Mouse (Mus musculus): Measurements from ENCODE around the gene Spef1. TPM values are rescaled to one million over a fixed set of nuclear protein-coding genes. Genes with fewer than 3 reads are reported as not detected.
A peak's percentile ranks its signal among the peaks of the same experiment; 100 is the strongest.

Gene Spef1
- total and polyA plus RNA-seq, 2 experiments from 2014 or later: 7.8 to 17.3 TPM

DNA sequence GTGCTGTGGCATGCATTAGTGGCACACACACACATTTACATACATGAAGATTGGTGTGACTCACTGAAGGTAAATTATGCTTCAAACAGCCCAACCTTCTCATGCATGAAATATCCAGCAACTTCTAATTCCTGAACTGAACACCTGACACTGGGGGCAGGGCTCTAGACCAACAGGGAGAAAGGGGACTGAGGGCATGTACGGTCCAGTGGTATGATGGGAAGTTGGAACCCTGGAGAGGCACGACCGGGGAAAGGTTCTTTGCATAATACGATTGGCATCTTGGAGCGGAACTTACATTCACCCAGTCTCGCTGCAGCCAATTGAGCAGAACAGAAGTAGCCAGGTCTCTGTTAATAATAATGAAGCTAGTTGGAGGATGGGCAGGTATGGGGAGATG, 38.1 kb upstream of the Spef1 start:
- no peaks in the 10 kb centered on the region for H3K4me1 ChIP-seq (ENCODE audit: insufficient read depth, low read length)
- DNase-seq (ENCODE audit: low spot score): no peak
- no peak overlapping the region for H3K9ac ChIP-seq (replicated peaks; ENCODE audit: low read length)
- no peaks in the 10 kb centered on the region for H3K9me3 ChIP-seq (ENCODE audit: low read length)
- H3K36me3 ChIP-seq (ENCODE audit: insufficient read depth, low read length): no peaks in the 10 kb centered on the region
- no peak overlapping the region for H3K4me3 ChIP-seq (ENCODE audit: low read length)
- 77% methylated on average over 6 of the region's 6 CpGs for WGBS
- no peak for ATAC-seq
- H3K27me3 ChIP-seq (ENCODE audit: insufficient read depth, low read length): no peaks in the 10 kb centered on the region
- no peak overlapping the region for H3K27ac ChIP-seq
- no peak overlapping the region for H3K4me2 ChIP-seq (ENCODE audit: low read depth, low read length)
- no peak for TF ChIP-seq CTCF (IDR thresholded peaks at IDR 0.05; ENCODE audit: low read depth)

DNA sequence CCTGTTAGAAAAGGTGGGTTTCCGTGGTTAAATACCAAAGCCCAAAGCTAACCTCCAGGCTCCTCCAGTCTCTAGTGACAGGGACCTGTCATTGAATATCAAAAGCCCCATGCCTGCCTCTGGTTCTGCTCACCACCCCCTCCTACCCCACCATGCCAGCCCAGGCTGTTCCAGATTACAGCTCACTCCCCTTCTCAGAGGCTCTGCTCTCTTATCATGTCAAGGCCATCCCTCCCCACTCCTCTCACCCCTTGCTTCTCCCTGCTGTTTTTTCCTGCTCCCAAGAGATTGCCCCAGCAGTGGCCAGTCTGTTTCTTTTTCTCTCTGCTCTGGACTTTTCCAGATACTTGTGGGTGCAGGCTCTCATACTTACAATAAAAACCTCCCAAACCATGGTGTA, 36.5 kb upstream of the Spef1 start:
- no peak for DNase-seq (ENCODE audit: low spot score)
- no peaks in the 10 kb centered on the region for H3K4me1 ChIP-seq (ENCODE audit: insufficient read depth, low read length)
- no peak overlapping the region for H3K4me3 ChIP-seq (ENCODE audit: low read length)
- no peak overlapping the region for H3K27ac ChIP-seq
- H3K9ac ChIP-seq (replicated peaks; ENCODE audit: low read length): no peak overlapping the region
- H3K4me2 ChIP-seq (ENCODE audit: low read depth, low read length): no peak overlapping the region
- no peaks in the 10 kb centered on the region for H3K27me3 ChIP-seq (ENCODE audit: insufficient read depth, low read length)
- no peaks in the 10 kb centered on the region for H3K9me3 ChIP-seq (ENCODE audit: low read length)
- no peak for ATAC-seq
- no peaks in the 10 kb centered on the region for H3K36me3 ChIP-seq (ENCODE audit: insufficient read depth, low read length)
- WGBS: 78% methylated on average over 1 of the region's 1 CpGs
- no peak for TF ChIP-seq CTCF (IDR thresholded peaks at IDR 0.05; ENCODE audit: low read depth)

DNA sequence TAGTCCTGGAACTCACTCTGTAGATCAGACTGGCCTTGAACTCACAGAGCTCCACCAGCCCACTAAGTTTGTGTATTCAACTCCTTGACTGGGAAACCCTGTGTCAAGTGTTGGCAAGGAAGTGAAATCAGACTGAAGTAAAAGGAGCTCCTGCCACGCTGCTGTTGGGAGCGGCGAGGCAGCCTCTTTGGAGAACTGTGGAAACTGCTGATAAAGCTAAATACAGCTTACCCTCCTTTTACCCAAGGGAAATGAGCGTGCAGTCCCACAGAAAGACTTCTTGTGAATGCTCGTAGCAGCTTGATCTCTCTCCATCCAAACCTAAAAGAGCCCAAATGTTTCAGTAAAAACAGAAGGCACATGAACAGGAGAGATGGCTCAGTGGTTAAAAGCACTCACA, 35.5 kb upstream of the Spef1 start:
- no peak overlapping the region for H3K9ac ChIP-seq (replicated peaks; ENCODE audit: low read length)
- 42% methylated on average over 5 of the region's 5 CpGs for WGBS
- no peaks in the 10 kb centered on the region for H3K27me3 ChIP-seq (ENCODE audit: insufficient read depth, low read length)
- H3K4me2 ChIP-seq (ENCODE audit: low read depth, low read length): no peak overlapping the region
- no peak overlapping the region for H3K27ac ChIP-seq
- no peaks in the 10 kb centered on the region for H3K4me1 ChIP-seq (ENCODE audit: insufficient read depth, low read length)
- DNase-seq (ENCODE audit: low spot score) (peak; percentile 6), ATAC-seq (no peak)
- TF ChIP-seq CTCF (IDR thresholded peaks at IDR 0.05; ENCODE audit: low read depth): no peak
- no peaks in the 10 kb centered on the region for H3K36me3 ChIP-seq (ENCODE audit: insufficient read depth, low read length)
- H3K9me3 ChIP-seq (ENCODE audit: low read length): no peaks in the 10 kb centered on the region
- H3K4me3 ChIP-seq (ENCODE audit: low read length): no peak overlapping the region

DNA sequence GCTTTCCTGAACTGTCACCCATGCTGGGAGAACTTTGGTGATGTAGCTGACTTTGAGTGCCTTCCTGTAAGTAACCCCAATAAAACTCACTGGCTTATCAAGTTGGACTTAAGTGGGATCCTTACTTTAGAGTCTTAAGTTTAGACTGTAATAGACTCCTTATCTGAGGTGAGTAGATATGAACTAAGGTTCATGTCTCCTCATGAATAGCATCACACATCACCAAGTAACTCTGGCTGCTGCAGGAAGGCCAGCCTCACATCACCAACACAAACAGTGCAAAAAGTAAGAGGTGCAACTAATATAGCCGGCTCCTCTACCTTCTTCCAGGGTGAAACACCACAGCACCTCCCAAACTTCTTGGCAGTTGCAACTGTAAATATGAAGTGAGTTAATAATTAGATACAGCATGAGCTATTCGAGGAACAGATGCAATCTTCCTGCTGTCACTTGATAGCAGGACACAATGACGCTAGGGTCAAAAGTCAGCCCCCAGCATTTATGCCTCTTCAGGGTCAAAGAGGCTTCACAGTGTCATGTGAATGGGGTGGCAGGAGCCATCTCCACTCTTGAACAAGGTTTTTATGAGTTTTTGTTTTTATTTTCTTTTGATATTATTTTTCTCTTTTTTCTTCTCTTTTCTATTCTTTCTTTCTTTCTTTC, 34.9 kb upstream of the Spef1 start:
- TF ChIP-seq CTCF (IDR thresholded peaks at IDR 0.05; ENCODE audit: low read depth): no peak
- H3K36me3 ChIP-seq (ENCODE audit: insufficient read depth, low read length): no peaks in the 10 kb centered on the region
- H3K4me2 ChIP-seq (ENCODE audit: low read depth, low read length): no peak overlapping the region
- DNase-seq (ENCODE audit: low spot score) (no peak), ATAC-seq (no peak)
- no peak overlapping the region for H3K4me3 ChIP-seq (ENCODE audit: low read length)
- no peaks in the 10 kb centered on the region for H3K4me1 ChIP-seq (ENCODE audit: insufficient read depth, low read length)
- no peak overlapping the region for H3K9ac ChIP-seq (replicated peaks; ENCODE audit: low read length)
- no peaks in the 10 kb centered on the region for H3K27me3 ChIP-seq (ENCODE audit: insufficient read depth, low read length)
- no peaks in the 10 kb centered on the region for H3K9me3 ChIP-seq (ENCODE audit: low read length)
- no peak overlapping the region for H3K27ac ChIP-seq
- WGBS: 79% methylated on average over 3 of the region's 3 CpGs

DNA sequence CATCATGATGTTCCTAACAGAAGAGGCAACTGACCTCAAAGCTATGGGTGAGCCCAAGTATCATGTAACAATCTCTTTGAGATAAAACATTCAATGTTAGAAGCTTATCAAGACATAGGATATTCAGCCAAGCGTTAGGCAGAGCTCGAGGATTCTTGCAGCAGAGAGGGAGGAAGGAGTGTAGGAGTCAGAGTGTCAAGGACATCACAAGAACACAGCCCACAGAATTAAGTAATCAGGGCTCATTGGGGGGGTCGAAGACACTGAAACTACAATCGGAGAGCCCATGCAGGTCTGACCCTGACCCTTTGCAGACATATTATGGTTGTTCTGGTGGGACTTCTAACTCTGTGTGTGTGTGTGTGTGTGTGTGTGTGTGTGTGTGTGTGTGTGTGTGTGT, 32.9 kb upstream of the Spef1 start:
- 76% methylated on average over 4 of the region's 4 CpGs for WGBS
- Histone ChIP-seq H3K4me3 (ENCODE audit: low read length) (no peak overlapping the region), H3K36me3 (ENCODE audit: insufficient read depth, low read length) (no peaks in the 10 kb centered on the region), H3K27ac (no peak overlapping the region), H3K9me3 (ENCODE audit: low read length) (no peaks in the 10 kb centered on the region), H3K27me3 (ENCODE audit: insufficient read depth, low read length) (no peaks in the 10 kb centered on the region), H3K4me1 (ENCODE audit: insufficient read depth, low read length) (no peaks in the 10 kb centered on the region), H3K9ac (replicated peaks; ENCODE audit: low read length) (no peak overlapping the region), H3K4me2 (ENCODE audit: low read depth, low read length) (no peak overlapping the region)
- no peak for TF ChIP-seq CTCF (IDR thresholded peaks at IDR 0.05; ENCODE audit: low read depth)
- ATAC-seq (no peak), DNase-seq (ENCODE audit: low spot score) (no peak)

DNA sequence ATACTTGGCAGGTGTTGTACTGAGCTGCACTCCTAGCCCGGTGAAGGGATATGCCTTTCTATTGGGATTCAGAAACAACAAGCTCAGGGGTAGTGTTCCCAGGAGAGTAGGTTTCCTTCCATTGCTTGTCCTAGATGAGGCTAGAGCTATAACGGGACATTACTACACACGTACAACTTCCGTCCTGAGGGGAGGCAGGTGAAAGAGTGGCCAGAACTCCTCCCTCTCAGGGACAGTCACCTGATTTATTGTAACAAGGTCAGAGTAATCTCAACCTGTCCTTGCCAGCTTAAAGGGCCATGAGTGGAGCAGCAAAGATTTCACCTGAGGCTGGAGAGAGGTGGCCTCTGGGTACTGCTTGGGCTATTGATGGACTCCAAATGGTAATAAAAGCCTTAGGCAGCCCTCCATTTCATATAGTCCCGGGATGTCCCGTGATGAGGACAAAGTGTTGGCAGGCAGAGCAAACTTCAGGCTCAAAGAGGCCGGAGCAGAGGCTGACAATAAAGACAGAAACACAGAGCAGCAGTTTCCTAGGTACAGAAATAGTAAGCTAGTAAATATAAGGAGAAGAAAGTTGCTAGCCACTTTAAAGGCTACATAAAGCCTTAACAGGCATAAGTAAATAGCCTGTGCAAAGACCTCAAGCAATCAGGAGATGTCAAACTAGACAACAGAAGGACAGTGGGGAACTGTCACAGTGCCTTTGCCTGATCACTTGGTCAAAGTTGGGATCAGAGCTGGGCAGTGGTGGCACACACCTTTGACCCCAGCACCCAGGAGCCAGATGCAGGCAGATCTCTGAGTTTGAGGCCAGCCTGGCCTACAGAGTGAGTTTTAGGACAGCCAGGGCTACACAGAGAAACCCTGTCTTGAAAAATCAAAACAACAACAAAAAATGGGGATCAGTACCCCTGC, 29.1 kb upstream of the Spef1 start:
- Histone ChIP-seq H3K4me3 (ENCODE audit: low read length) (no peak overlapping the region), H3K9me3 (ENCODE audit: low read length) (no peaks in the 10 kb centered on the region), H3K27me3 (ENCODE audit: insufficient read depth, low read length) (no peaks in the 10 kb centered on the region), H3K9ac (replicated peaks; ENCODE audit: low read length) (no peak overlapping the region), H3K4me1 (ENCODE audit: insufficient read depth, low read length) (peaks cover 4% of the 10 kb centered on the region; the same call in 1 of the 2 replicates), H3K27ac (no peak overlapping the region), H3K36me3 (ENCODE audit: insufficient read depth, low read length) (peaks cover 7% of the 10 kb centered on the region; the same call in 1 of the 2 replicates), H3K4me2 (ENCODE audit: low read depth, low read length) (no peak overlapping the region)
- WGBS: 82% methylated on average over 7 of the region's 7 CpGs
- no peak for DNase-seq (ENCODE audit: low spot score)
- no peak for TF ChIP-seq CTCF (IDR thresholded peaks at IDR 0.05; ENCODE audit: low read depth)
- no peak for ATAC-seq

DNA sequence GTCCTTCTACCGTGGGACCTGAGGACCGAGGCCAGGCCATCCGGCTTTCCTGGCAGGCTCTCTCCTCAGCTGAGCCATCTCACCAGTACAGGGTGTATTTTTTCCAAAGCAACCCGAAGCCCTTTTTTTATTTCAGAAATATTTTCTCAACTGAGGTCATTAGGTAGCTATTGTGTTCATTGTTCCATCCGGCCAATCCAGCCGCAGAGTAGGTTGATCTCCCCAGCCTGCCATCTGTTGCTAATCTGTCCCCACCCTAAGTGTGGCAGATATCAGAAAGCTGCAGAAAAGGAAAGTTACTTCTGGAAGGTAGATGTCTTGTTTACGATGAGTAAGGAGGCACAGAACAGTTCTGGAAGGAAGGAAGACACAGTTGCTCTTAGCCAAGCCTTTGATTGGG, 26.7 kb upstream of the Spef1 start:
- Histone ChIP-seq H3K27ac (no peak overlapping the region), H3K36me3 (ENCODE audit: insufficient read depth, low read length) (peaks cover 7% of the 10 kb centered on the region; the same call in 1 of the 2 replicates), H3K9ac (replicated peaks; ENCODE audit: low read length) (no peak overlapping the region), H3K27me3 (ENCODE audit: insufficient read depth, low read length) (no peaks in the 10 kb centered on the region), H3K9me3 (ENCODE audit: low read length) (no peaks in the 10 kb centered on the region), H3K4me1 (ENCODE audit: insufficient read depth, low read length) (peaks cover 11% of the 10 kb centered on the region), H3K4me3 (ENCODE audit: low read length) (no peak overlapping the region), H3K4me2 (ENCODE audit: low read depth, low read length) (no peak overlapping the region)
- DNase-seq (ENCODE audit: low spot score): no peak
- 73% methylated on average over 7 of the region's 7 CpGs for WGBS
- ATAC-seq: no peak
- no peak for TF ChIP-seq CTCF (IDR thresholded peaks at IDR 0.05; ENCODE audit: low read depth)
